In the genomic region with DNA sequence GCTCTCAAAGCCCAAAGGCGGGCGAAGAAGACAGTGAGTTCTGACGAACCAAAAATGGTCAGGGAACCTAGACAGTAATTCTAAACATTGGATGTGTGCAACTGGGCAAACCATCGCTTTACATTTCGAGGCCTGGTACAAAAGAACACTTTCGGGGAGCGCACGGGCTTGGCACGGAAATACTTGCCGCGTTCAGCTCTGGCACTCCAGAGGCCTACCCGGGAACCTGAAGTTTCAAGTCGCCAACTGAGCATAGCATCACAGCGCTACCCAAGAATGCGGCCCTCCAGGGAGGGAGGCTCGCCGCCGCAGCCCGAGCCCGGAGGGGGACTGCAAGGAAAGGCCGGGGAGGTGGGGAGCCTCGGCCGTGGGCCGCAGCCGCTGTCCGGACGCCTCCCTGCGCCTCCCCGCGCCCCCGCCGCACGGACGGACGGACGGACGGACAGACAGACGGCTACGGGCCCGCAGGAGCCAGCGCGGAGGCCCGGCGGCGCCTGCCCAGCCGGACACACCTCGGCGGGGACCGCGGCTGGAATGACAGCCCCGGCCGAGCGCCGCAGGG, we compare ENCODE assay signal across 1 mouse cellular context.
A peak's percentile ranks its signal among the peaks of the same experiment; 100 is the strongest.
TF ChIP-seq lines count a peak whose summit lies in the region.

No protein-coding gene starts in this region.

TF ChIP-seq in CH12.LX, 34 proteins besides CTCF, POLR2A, EP300 and RAD21:
- TF ChIP-seq TCF12 (IDR thresholded peaks at IDR 0.05; ENCODE audit: low read depth, low read length) (no peak), MAX (IDR thresholded peaks at IDR 0.05; ENCODE audit: low read length) (no peak), PAX5 (IDR thresholded peaks at IDR 0.05; ENCODE audit: low read length) (no peak), UBTF (IDR thresholded peaks at IDR 0.05; ENCODE audit: low read depth, low read length) (peak; percentile 86), IRF4 (IDR thresholded peaks at IDR 0.05; ENCODE audit: low read depth, low read length) (no peak), MAZ (IDR thresholded peaks at IDR 0.05; ENCODE audit: low read depth, low read length) (no peak), CHD2 (IDR thresholded peaks at IDR 0.05; ENCODE audit: low read length) (no peak), CHD1 (IDR thresholded peaks at IDR 0.05; ENCODE audit: low read depth, low read length) (peak; percentile 18; the same call in 1 of the 2 replicates), RCOR1 (conservative IDR thresholded peaks at IDR 0.05; ENCODE audit: low read depth, low read length) (no peak), USF2 (conservative IDR thresholded peaks at IDR 0.05; ENCODE audit: low read depth, low read length) (no peak), ZMIZ1 (IDR thresholded peaks at IDR 0.05; ENCODE audit: low read depth, low read length) (no peak), POLR2AphosphoS2 (IDR thresholded peaks at IDR 0.05; ENCODE audit: low read depth, low read length) (no peak), MXI1 (IDR thresholded peaks at IDR 0.05; ENCODE audit: low read depth, low read length) (no peak), NELFE (IDR thresholded peaks at IDR 0.05; ENCODE audit: low read depth, low read length) (no peak), NRF1 (IDR thresholded peaks at IDR 0.05; ENCODE audit: low read depth, low read length) (no peak), E2F4 (IDR thresholded peaks at IDR 0.05; ENCODE audit: insufficient replicate concordance, low read depth, low read length) (no peak), ETS1 (conservative IDR thresholded peaks at IDR 0.05; ENCODE audit: low read depth, low read length) (no peak)
